Mouse (Mus musculus) intestine, embryonic 16.5 days (tissue): ENCODE measurements around the gene Gm17334. TPM values are rescaled to one million over a fixed set of nuclear protein-coding genes. Genes with fewer than 3 reads are reported as not detected.

Experiments
- microRNA-seq: library from miRNA; unstranded; fragments of <30 nt; microRNA quantifications from one replicate; pipeline ENCODE4, GENCODE M21; 2016
- polyA plus RNA-seq: library from polyadenylated mRNA; unstranded; fragments of >200 nt; fragmentation: Nextera tagmentation; extraction: Ambion mirVana; gene quantifications from 2 replicates; pipeline ENCODE4 v1.2.1, GENCODE M21; 2015

Gm17334 gene
- polyA plus RNA-seq, 1 experiment from 2014 or later, result 0.34 TPM

Small RNA genes within 50 kb of the gene (microRNA-seq; reads per million reads assigned to microRNA genes)
- not detected for gene Mir7671

Other genes starting within 250 kb of the Gm17334 start
- gene Kif3a, start 205.8 kb downstream of the Gm17334 start, polyA plus RNA-seq, result 35.0 and 42.3 TPM in 2 replicates
- 0.35 and 0.47 TPM in 2 replicates for gene Il4, start 154.5 kb downstream of the Gm17334 start, polyA plus RNA-seq
- gene Il13, start 138.5 kb downstream of the Gm17334 start, polyA plus RNA-seq, result not detected in 2 replicates
- 24.8 and 28.5 TPM in 2 replicates for gene Rad50, start 65.9 kb downstream of the Gm17334 start, polyA plus RNA-seq
- not detected in 2 replicates for gene Il5, start 52.4 kb downstream of the Gm17334 start, polyA plus RNA-seq
- 52.9 and 58.7 TPM in 2 replicates for gene Irf1, start 3.2 kb downstream of the Gm17334 start, polyA plus RNA-seq
- 1.7 and 2.4 TPM in 2 replicates for gene Gm12216, start 86.1 kb upstream of the Gm17334 start, polyA plus RNA-seq
- gene Slc22a5, start 118.5 kb upstream of the Gm17334 start, polyA plus RNA-seq, result 13.7 and 18.1 TPM in 2 replicates
- gene Slc22a21, start 207.1 kb upstream of the Gm17334 start, polyA plus RNA-seq, result 6.1 and 7.1 TPM in 2 replicates